Mouse (Mus musculus) hindbrain, embryonic 11.5 days (tissue): ENCODE data around the gene Syt1. TPM values are rescaled to one million over a fixed set of nuclear protein-coding genes. Genes with fewer than 3 reads are reported as not detected.

Experiments
- ATAC-seq: fragments of 200-750 bp; cut with Nextera tagmentation; 2 replicates; pipeline ENCODE4 v1.8.0; 2017; ENCODE audit warnings: mild to moderate bottlenecking, moderate TSS enrichment, moderate library complexity; ENCODE audit not compliant: low FRiP score
- DNase-seq: peaks from one replicate; pipeline ENCODE4 v3.0.0-alpha.2; 2015; ENCODE audit warnings: low spot score
- H3K27ac ChIP-seq: fragments of 300-500 bp; sonication (generic); 2 replicates; pipeline ENCODE4 v1.5.1; 2014; ENCODE audit warnings: mild to moderate bottlenecking, low read depth, low read length
- H3K27me3 ChIP-seq: fragments of 300-500 bp; sonication (generic); 2 replicates; pipeline ENCODE4 v1.6.1; 2014; ENCODE audit warnings: mild to moderate bottlenecking, low read length, moderate library complexity, mixed read lengths; ENCODE audit not compliant: control insufficient read depth, insufficient read depth
- H3K36me3 ChIP-seq: fragments of 300-500 bp; sonication (generic); 2 replicates; pipeline ENCODE4 v1.6.1; 2014; ENCODE audit warnings: mild to moderate bottlenecking, low read length, moderate library complexity, mixed read lengths; ENCODE audit not compliant: control insufficient read depth, insufficient read depth
- H3K4me1 ChIP-seq: fragments of 300-500 bp; sonication (generic); replicated peaks from 2 replicates; pipeline ENCODE4 v1.6.1; 2014; ENCODE audit warnings: low read length, mixed read lengths; ENCODE audit not compliant: control insufficient read depth, insufficient read depth
- H3K4me2 ChIP-seq: fragments of 300-500 bp; sonication (generic); replicated peaks from 2 replicates; pipeline ENCODE4 v1.6.1; 2014; ENCODE audit warnings: mild to moderate bottlenecking, low read depth, low read length
- H3K4me3 ChIP-seq: fragments of 300-500 bp; sonication (generic); 2 replicates; pipeline ENCODE4 v1.5.1; 2014; ENCODE audit warnings: low read depth, low read length
- H3K9ac ChIP-seq: fragments of 300-500 bp; sonication (generic); 2 replicates; pipeline ENCODE4 v1.6.1; 2014; ENCODE audit warnings: low read depth, low read length
- H3K9me3 ChIP-seq: fragments of 300-500 bp; sonication (generic); 2 replicates; pipeline ENCODE4 v1.6.1; 2016; ENCODE audit warnings: low read length; ENCODE audit not compliant: control insufficient read depth
- WGBS: fragments of 180-500 bp; shearing (Covaris S2); extraction: QIAGEN DNeasy Blood & Tissue Kit; methylation state at CpG from one replicate; pipeline ENCODE4 v1.1.7; 2014; 5-methylcytosine and 5-hydroxymethylcytosine counted together
- polyA plus RNA-seq: library from polyadenylated mRNA; unstranded; fragments of >200 nt; fragmentation: Nextera tagmentation; extraction: Ambion mirVana; gene quantifications from 2 replicates; pipeline ENCODE4 v1.2.1, GENCODE M21; 2014

Gene Syt1
- polyA plus RNA-seq, 1 experiment from 2014 or later, result 28.3 TPM

GRCm38 (mm10) chr10:108569568-108570139, 441.1 kb downstream of the Syt1 start:
- H3K9ac ChIP-seq, result no peak overlapping the region
- H3K9me3 ChIP-seq, result no peaks in the 10 kb centered on the region
- peak; percentile 28; the same call in 1 of the 2 replicates for ATAC-seq
- H3K4me2 ChIP-seq, result no peak overlapping the region
- H3K27ac ChIP-seq, result no peak overlapping the region
- no peak for DNase-seq
- H3K4me3 ChIP-seq, result no peak overlapping the region
- no peaks in the 10 kb centered on the region for H3K36me3 ChIP-seq
- H3K27me3 ChIP-seq, result no peaks in the 10 kb centered on the region
- 81% methylated on average over 6 of the region's 6 CpGs for WGBS
- peaks cover 4% of the 10 kb centered on the region; the same call in 1 of the 2 replicates for H3K4me1 ChIP-seq

GRCm38 (mm10) chr10:108568925-108569324, 441.9 kb downstream of the Syt1 start:
- no peak overlapping the region for H3K9ac ChIP-seq
- peaks cover 4% of the 10 kb centered on the region; the same call in 1 of the 2 replicates for H3K4me1 ChIP-seq
- DNase-seq (no peak), ATAC-seq (no peak)
- no peaks in the 10 kb centered on the region for H3K27me3 ChIP-seq
- no peak overlapping the region for H3K4me3 ChIP-seq
- WGBS, result 57% methylated on average over 6 of the region's 6 CpGs
- H3K27ac ChIP-seq, result no peak overlapping the region
- H3K36me3 ChIP-seq, result no peaks in the 10 kb centered on the region
- H3K9me3 ChIP-seq, result no peaks in the 10 kb centered on the region
- no peak overlapping the region for H3K4me2 ChIP-seq

DNA sequence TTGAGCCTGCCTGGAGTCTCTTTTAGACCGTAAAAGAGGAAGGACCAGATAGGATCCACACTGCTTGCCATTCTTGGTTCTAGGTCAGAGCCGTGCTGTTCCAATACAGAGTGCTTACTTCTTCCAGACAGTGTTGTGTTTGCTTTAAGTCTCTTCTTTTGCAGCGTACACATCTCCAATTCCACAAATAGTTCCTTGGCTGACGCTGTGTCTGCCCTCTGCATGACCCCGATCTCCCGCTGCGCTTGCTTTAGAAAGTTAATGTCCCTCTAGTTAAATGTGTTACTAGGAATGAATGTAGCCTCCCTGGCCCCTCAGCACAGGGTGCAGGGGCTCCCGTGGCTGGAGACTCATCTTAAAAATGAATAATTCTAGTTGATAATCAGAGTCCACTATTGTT, 442.6 kb downstream of the Syt1 start:
- H3K9ac ChIP-seq, result no peak overlapping the region
- H3K27me3 ChIP-seq, result no peaks in the 10 kb centered on the region
- H3K9me3 ChIP-seq, result no peaks in the 10 kb centered on the region
- WGBS, result 5% methylated on average over 8 of the region's 8 CpGs
- H3K4me3 ChIP-seq, result no peak overlapping the region
- no peak overlapping the region for H3K4me2 ChIP-seq
- ATAC-seq (peak; percentile 66), DNase-seq (peak; percentile 60)
- no peak overlapping the region for H3K27ac ChIP-seq
- no peaks in the 10 kb centered on the region for H3K36me3 ChIP-seq
- H3K4me1 ChIP-seq, result peaks cover 4% of the 10 kb centered on the region; the same call in 1 of the 2 replicates

GRCm38 (mm10) chr10:108567456-108567855, 443.3 kb downstream of the Syt1 start:
- Histone ChIP-seq H3K9me3 (no peaks in the 10 kb centered on the region), H3K4me2 (no peak overlapping the region), H3K4me3 (no peak overlapping the region), H3K4me1 (peaks cover 4% of the 10 kb centered on the region; the same call in 1 of the 2 replicates), H3K27ac (no peak overlapping the region), H3K27me3 (no peaks in the 10 kb centered on the region), H3K36me3 (no peaks in the 10 kb centered on the region), H3K9ac (no peak overlapping the region)
- 95% methylated on average over 6 of the region's 6 CpGs for WGBS
- DNase-seq (no peak), ATAC-seq (no peak)

DNA sequence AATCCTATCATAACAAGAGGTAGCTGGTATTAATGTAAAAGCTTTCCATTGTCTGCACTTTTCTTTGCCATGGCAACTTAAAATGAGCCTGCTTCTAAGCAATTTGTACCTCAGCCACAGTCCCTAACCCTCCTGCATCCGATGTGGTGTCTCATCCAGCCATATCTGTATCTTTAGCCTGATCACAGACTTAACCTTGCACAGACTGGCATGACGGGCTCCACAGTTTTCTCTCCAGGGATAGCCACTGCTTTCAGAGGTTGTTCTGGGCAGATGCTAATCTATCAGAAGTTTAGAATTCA, 451.2 kb downstream of the Syt1 start:
- Histone ChIP-seq H3K27ac (no peak overlapping the region), H3K4me2 (no peak overlapping the region), H3K9me3 (no peaks in the 10 kb centered on the region), H3K27me3 (no peaks in the 10 kb centered on the region), H3K9ac (no peak overlapping the region), H3K4me1 (no peaks in the 10 kb centered on the region), H3K36me3 (no peaks in the 10 kb centered on the region), H3K4me3 (no peak overlapping the region)
- ATAC-seq, result 0 out of 2 replicates have a peak, but pooled peaks have one; percentile 10
- no peak for DNase-seq
- 68% methylated on average over 2 of the region's 2 CpGs for WGBS

GRCm38 (mm10) chr10:108558812-108559606, 451.8 kb downstream of the Syt1 start:
- H3K9me3 ChIP-seq, result no peaks in the 10 kb centered on the region
- H3K27me3 ChIP-seq, result no peaks in the 10 kb centered on the region
- ATAC-seq (peak; percentile 48), DNase-seq (no peak)
- H3K4me2 ChIP-seq, result no peak overlapping the region
- H3K4me1 ChIP-seq, result no peaks in the 10 kb centered on the region
- 77% methylated on average over 19 of the region's 19 CpGs for WGBS
- H3K36me3 ChIP-seq, result no peaks in the 10 kb centered on the region
- no peak overlapping the region for H3K27ac ChIP-seq
- H3K4me3 ChIP-seq, result no peak overlapping the region
- H3K9ac ChIP-seq, result no peak overlapping the region

DNA sequence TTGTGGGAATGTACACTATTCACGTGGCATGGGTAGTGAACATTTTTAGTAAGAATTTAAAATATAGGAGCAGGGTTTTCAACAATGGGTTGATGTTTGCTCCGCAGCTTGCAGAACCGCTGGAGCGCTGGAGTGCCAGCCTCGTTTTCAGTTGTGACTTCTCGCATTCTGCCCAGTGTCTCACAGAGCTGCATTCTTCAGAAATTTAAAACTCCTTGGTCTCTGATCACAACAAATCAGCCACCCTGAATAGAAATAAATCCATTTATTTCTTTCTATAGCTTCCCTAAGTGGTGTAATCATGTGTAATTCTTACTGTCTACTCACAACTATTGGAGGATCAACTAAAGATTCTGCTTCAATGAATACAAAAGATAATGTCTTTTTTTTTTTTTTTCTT, 458.2 kb downstream of the Syt1 start:
- no peak overlapping the region for H3K27ac ChIP-seq
- WGBS, result 89% methylated on average over 6 of the region's 6 CpGs
- H3K9ac ChIP-seq, result no peak overlapping the region
- H3K36me3 ChIP-seq, result no peaks in the 10 kb centered on the region
- H3K9me3 ChIP-seq, result no peaks in the 10 kb centered on the region
- H3K4me1 ChIP-seq, result no peaks in the 10 kb centered on the region
- H3K4me2 ChIP-seq, result no peak overlapping the region
- ATAC-seq (no peak), DNase-seq (no peak)
- no peak overlapping the region for H3K4me3 ChIP-seq
- H3K27me3 ChIP-seq, result no peaks in the 10 kb centered on the region

- WGBS, result 91% methylated on average over 3 of the region's 3 CpGs
- Histone ChIP-seq H3K4me3 (no peak overlapping the region), H3K27me3 (no peaks in the 10 kb centered on the region), H3K9me3 (no peaks in the 10 kb centered on the region), H3K4me1 (no peaks in the 10 kb centered on the region), H3K36me3 (no peaks in the 10 kb centered on the region), H3K9ac (no peak overlapping the region), H3K4me2 (no peak overlapping the region), H3K27ac (no peak overlapping the region)
- ATAC-seq, result no peak
- DNase-seq, result no peak
Measured at GRCm38 (mm10) chr10:108545715-108546114, 465.1 kb downstream of the Syt1 start.

GRCm38 (mm10) chr10:108541555-108541954, 469.2 kb downstream of the Syt1 start:
- Histone ChIP-seq H3K27me3 (no peaks in the 10 kb centered on the region), H3K4me3 (no peak overlapping the region), H3K27ac (no peak overlapping the region), H3K4me2 (no peak overlapping the region), H3K9me3 (no peaks in the 10 kb centered on the region), H3K36me3 (no peaks in the 10 kb centered on the region), H3K4me1 (no peaks in the 10 kb centered on the region), H3K9ac (no peak overlapping the region)
- 85% methylated on average over 9 of the region's 9 CpGs for WGBS
- ATAC-seq (no peak), DNase-seq (no peak)
